Mouse (Mus musculus) layer of hippocampus, adult 8-10 months (tissue): ENCODE measurements around the gene Hoxb1. TPM values are rescaled to one million over a fixed set of nuclear protein-coding genes. Genes with fewer than 3 reads are reported as not detected.

Experiments
- DNase-seq, 2 experiments: peaks; one replicate each; pipeline ENCODE4 v3.0.0; 2022; ENCODE audit warnings: low spot score in 2 of 2
- microRNA-seq, 2 experiments: library from miRNA; unstranded; fragments of <30 nt; microRNA quantifications; one replicate each; pipeline ENCODE4 v1.2.0; 2022
- total RNA-seq, 4 experiments: library from RNA; stranded (reverse); gene quantifications; 2 replicates each; pipeline ENCODE4 v1.2.4; 2022

The Hoxb1 gene
- total RNA-seq, 4 experiments from 2014 or later = not detected

DNA sequence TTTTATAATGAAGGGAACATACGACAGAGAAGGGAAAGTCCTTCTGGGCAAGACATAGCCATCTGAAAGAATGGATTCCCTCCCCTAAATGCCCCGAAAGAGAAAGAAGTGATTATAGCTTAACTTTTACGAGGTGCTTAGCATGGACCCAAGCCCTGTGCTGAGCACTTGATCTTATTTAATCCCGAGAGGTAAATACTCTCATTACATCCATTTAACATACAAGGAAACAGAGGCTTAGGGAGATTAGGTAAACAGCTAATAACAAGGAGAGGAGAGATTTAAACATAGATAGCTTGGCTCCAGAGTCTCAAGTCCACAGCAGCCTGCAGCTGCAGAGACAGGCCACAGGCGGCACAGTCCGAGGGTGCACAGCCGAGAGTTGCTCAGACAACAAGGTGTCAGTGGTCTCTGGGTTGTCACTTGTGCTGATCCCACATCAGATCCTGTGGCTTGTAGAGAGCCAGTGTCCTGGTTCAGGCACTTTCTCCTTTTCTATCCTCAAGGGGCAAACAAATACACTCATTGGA is 32.3 kb downstream of the Hoxb1 start:
- no peak for DNase-seq

DNA sequence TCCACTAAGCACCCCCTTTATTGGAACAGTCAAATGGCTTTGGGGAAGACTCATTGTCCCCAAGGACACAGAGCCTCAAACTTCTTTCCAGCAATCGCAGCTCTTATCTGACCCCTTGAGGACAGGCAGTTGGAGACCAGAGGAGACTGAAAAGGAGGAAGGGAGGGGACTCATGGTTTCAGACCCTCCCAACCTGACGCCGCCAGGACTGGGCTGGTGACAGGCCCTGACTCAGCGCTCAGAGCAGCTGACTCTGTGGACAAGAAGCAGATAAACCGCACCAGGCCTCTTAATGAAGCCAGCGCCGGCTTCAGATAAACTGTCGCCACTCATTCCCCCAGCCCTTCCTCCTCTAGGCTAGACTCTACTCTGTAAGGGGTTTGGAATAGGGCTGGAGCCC is 34.4 kb downstream of the Hoxb1 start:
- DNase-seq = no peak

DNA sequence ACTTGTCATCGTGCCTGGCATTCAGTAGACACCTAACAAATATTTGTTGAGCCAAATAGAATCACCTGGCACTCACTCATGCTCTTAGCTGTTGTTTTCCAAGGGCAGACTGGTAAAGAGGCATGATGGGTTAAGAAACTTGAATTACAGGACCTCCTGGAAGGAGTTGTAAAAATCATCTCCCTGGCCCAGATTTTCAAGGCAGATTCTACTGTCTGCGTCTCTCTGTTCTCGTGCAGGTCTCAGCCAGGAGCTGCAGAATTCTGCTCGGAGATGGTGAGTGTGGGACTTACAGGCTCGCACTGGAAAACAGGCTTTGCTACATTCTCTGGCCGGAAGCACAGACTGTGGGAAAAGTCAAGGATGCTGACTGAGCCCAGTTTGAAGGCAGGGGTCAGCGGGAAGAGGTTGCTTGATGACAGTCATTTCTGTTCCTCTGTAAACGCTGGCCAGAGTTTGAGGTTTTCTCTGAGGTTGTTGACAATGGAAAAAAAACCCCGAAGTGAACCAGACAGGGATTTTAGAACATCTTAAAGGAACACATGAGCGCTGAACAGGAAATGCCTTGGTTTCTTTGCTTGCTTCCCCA is 38.6 kb downstream of the Hoxb1 start:
- DNase-seq = no peak

DNA sequence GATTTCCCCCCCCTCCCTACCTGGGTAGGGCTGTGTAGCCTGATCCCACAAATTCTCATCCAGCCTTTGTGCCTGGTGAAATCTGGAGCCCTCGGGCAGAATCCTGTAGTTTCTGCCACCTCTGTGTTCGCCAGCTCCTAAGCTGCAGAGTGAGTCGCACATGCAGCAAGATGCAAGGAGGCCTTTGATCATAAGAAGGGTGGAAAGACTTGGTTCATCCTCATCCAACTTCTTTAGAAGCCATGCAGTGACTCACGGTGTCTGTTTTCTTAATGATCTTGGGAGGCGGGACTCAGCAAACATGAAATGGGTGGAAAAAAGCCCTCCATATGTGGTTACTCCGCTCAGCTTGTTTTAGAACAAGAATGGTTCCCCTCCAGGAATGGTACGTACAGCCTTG is 39.3 kb downstream of the Hoxb1 start:
- no peak for DNase-seq

DNA sequence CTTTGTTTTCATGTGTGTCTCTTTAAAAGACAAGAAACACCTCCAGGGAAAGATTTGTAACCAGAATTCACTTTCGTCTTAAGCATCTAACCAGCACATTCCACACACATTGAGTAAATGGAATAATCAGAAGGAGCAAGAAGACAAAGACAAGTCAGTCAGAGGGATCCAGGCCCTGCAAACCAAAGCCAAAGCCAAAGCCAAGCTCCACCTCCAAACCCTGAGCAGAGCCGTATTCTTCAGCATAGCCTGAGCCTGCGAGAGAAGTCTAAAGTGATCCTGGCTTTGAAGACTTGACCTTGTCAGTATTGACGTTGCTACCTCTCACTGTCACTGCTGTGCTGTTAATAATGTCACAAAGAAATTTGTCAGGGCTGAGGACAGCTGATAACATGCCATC is 40.0 kb downstream of the Hoxb1 start:
- DNase-seq = no peak

DNA sequence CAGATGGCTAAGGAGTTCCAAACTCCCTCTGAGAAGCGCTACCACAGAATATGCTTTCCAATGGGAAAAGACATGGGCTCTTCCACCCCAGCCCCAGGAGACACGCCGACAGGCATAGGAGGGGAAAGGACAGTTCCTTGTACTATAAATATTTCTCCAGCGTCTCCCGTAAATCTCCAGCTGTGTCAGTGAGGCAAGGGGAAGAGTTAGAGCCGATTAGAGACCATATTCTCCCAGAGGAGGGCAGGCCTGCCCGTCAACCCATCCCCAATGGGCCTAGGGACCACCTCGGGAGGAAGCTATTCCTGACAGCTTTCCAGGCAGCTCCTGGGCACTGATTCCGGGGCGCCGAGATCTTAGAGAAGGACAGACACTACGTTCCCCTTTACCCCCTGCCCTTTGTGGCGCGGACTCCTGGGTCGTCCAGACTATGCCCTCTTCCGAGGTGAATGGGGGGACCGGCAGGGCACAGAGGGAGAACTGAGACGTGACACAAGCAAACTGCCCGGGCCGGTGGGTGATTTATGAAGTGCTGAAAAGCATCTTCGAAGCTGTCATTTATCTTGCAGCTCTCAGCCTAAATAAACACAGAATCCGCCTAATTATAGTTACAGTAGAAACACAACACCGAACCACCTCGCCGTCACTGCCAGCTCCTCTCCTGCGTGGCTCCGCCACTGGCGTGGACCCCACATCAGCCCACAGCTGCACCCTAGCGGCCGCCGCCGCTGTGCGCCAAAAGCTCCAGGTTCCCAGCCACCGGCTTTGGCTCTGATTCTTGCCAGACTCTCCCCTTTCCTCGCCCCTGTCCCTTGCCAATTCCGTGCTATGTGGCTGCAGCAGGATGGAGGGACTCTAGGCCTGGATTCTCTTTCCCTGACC is 41.9 kb downstream of the Hoxb1 start:
- no peak for DNase-seq

DNA sequence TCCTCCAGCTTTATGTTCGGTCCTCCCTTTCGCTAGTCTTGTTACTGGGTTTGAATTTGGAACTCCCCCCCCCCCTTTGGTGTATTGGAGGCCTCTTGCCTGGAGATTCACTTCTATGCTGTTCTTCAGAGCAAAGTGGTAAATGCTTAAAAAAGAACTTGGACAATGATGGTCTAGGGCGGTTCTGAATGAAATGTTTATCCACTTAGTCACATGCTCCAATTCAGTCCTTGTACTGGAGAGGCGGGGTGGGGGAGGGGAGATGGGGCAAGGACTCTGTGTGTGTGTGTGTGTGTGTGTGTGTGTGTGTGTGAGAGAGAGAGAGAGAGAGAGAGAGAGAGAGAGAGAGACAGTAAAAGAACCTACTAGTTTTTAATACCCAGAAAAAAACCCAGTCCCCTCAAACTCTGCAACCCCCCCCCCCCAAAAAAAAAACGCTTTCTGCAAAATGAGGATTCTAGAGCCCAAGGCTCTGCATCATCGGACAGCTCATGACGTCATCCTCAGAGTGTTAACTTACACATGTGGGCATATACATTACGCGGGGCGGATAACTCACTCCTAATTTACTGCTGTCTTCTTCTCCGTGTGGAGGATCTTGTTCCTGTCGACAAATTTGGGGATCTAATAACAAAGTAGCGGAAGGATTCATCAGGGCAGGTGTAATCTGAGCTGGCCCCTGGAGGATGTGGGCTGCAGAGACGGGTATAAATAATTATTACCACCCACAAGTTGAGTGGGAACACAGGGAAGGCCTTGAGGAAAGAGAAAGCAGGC is 42.9 kb downstream of the Hoxb1 start:
- no peak for DNase-seq

DNA sequence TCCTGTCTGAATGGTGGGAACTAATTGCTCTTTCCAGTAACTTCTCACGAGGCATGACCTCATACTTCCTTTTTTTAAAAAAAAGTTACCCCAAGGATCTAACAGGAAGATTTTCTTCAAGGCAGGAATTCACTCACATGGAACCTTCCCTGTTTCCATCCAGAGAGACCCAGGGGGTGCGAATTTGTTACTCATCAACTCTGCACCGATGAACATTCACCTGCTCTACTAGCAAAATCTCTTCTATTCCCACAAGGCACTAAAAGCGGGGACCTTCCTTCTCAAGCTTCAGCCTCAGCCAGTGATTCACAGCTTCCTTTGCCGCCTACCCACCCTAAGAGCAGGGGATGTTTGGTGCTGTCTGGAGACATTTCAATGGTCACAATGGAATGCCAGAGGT is 45.5 kb downstream of the Hoxb1 start:
- DNase-seq = no peak

DNA sequence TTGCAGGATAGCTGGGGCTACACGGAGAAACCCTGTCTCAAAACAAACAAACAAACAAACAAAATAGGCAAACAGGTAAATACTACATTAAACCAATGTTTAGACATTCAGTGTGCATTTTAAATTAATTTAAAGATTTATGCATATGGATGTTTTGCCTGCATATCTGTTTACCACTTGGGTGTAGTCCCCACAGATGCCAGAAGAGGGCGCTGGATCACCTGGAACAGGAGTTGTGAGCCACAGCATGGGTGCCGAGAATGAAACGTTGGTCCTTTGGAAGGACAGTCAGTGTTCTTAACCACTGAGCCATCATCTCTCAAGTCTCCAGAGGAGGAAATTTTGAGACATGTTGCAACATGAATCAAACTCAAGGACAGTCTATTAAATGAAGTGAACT is 46.4 kb downstream of the Hoxb1 start:
- no peak for DNase-seq

DNA sequence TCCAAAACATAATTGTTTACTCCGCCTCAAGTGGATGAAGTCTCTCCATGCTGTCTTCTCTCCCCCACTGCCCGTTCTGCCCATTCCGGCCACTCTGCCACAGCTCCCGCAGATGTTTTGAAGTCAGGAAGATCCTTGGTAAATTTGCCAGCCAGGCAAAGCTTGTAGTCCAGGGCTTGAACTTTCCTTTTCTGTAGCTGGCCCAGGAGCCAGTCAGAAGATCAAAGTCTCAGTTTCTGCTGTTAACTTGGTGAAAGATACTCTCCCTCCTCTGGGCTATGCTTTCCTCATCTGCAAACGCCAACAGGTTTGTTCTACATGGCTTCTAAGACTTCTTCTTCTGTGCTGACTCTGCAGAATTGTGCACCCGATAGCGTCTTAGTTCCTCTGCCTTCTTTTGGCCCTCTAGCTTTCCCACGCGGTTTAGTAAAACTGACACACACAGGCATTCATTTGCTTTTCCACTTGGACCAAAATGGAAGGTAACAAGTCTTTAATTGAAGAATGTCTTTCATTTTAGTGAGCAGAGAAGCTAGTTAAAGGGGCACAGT is 47.5 kb downstream of the Hoxb1 start:
- no peak for DNase-seq

DNA sequence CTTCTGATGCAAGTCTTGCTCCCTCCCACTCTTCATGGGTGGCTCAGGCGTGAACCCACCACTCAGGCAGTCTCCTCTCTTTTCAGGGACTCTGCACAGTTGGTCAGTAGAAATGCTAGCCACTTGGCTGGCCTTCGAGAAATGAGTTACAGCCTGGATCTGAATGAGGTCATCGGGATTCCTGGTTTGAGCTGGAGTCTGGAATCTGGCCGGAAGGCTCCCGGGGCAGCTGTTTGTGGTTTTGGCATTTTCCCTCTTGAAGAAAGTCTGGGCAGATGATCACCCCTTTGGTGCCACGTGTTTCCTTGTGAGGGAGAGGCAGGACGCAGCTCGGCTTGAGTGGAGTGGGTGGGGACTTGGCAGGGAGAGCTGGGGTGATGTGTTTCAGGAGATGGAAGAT is 48.0 kb downstream of the Hoxb1 start:
- peak; percentile 12 to 28 for DNase-seq

DNA sequence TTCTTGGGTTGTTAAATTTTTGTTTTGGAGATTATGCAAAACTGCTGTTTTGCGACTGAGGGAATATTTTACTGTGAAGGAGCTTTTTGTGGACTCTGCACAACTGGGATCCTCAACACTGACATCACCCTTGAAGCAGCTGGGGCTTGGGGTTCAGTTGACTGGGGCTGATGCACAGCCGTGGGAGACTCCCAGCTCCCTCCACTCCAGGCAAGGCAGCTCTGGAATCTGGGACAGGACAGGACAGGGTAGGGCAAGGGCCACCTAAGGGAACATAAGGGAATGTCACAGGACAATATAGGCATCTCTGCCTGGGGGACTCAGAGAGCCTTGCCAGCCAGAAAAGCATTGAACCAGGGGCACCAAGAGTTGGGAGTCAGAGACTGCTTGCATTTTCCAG is 48.5 kb downstream of the Hoxb1 start:
- DNase-seq = no peak

Small RNA genes within 50 kb of the gene (microRNA-seq; reads per million reads assigned to microRNA genes)
- 169 to 442 reads per million in 2 experiments for gene Mir10a

Other genes with a start within 250 kb of the Hoxb1 start
- gene Ttll6, start 232.0 kb upstream of the Hoxb1 start, total RNA-seq = under 1 TPM; 0.27 to 0.63 (median 0.42) TPM
- not detected for gene Hoxb13, start 171.4 kb upstream of the Hoxb1 start, total RNA-seq
- not detected for gene Hoxb9, start 94.3 kb upstream of the Hoxb1 start, total RNA-seq
- gene Hoxb8, start 83.8 kb upstream of the Hoxb1 start, total RNA-seq = not detected
- not detected for gene Hoxb7, start 79.1 kb upstream of the Hoxb1 start, total RNA-seq
- not detected for gene Hoxb6, start 73.3 kb upstream of the Hoxb1 start, total RNA-seq
- not detected for gene Hoxb5, start 62.4 kb upstream of the Hoxb1 start, total RNA-seq
- gene Hoxb4, start 47.5 kb upstream of the Hoxb1 start, total RNA-seq = under 1 TPM in 1 of 4 experiments, not detected in 3; 0.13 TPM
- gene Hoxb3, start 42.4 kb upstream of the Hoxb1 start, total RNA-seq = not detected
- not detected for gene Hoxb2, start 15.2 kb upstream of the Hoxb1 start, total RNA-seq
- 1 to 10 TPM; 1.1 to 2.8 (median 2.3) TPM for gene Skap1, start 98.8 kb downstream of the Hoxb1 start, total RNA-seq